Mouse (Mus musculus) embryonic facial prominence, embryonic 11.5 days (tissue): ENCODE results near the gene St6galnac5. TPM values are rescaled to one million over a fixed set of nuclear protein-coding genes. Genes with fewer than 3 reads are reported as not detected.

Experiments
- ATAC-seq: fragments of 200-750 bp; cut with Nextera tagmentation; replicated peaks from 2 replicates; pipeline ENCODE4 v1.8.0; 2017; ENCODE audit warnings: low read depth; ENCODE audit not compliant: insufficient number of reproducible peaks, low FRiP score, low TSS enrichment
- DNase-seq: peaks from one replicate; pipeline ENCODE4 v3.0.0-alpha.2; 2015; ENCODE audit warnings: low spot score
- H3K27ac ChIP-seq: fragments of 300-500 bp; sonication (generic); replicated peaks from 2 replicates; pipeline ENCODE4 v1.5.1; 2014; ENCODE audit warnings: mild to moderate bottlenecking, low read depth, low read length, control low read depth
- H3K27me3 ChIP-seq: fragments of 300-500 bp; sonication (generic); 2 replicates; pipeline ENCODE4 v1.6.1; 2014; ENCODE audit warnings: mild to moderate bottlenecking, low read length, moderate library complexity, mixed read lengths; ENCODE audit not compliant: control insufficient read depth, insufficient read depth
- H3K36me3 ChIP-seq: fragments of 300-500 bp; sonication (generic); replicated peaks from 2 replicates; pipeline ENCODE4 v1.6.1; 2014; ENCODE audit warnings: low read depth, mild to moderate bottlenecking, low read length, moderate library complexity, mixed read lengths; ENCODE audit not compliant: control insufficient read depth, insufficient read depth
- H3K4me1 ChIP-seq: fragments of 300-500 bp; sonication (generic); 2 replicates; pipeline ENCODE4 v1.6.1; 2014; ENCODE audit warnings: low read length, mixed read lengths; ENCODE audit not compliant: control insufficient read depth, insufficient read depth
- H3K4me2 ChIP-seq: fragments of 300-500 bp; sonication (generic); 2 replicates; pipeline ENCODE4 v1.6.1; 2014; ENCODE audit warnings: low read depth, mild to moderate bottlenecking, control low read depth, low read length, moderate library complexity
- H3K4me3 ChIP-seq: fragments of 300-500 bp; sonication (generic); 2 replicates; pipeline ENCODE4 v1.5.1; 2014; ENCODE audit warnings: low read depth, low read length, control low read depth
- H3K9ac ChIP-seq: fragments of 300-500 bp; sonication (generic); replicated peaks from 2 replicates; pipeline ENCODE4 v1.6.1; 2014; ENCODE audit warnings: mild to moderate bottlenecking, control low read depth, low read length
- H3K9me3 ChIP-seq: fragments of 300-500 bp; sonication (generic); replicated peaks from 2 replicates; pipeline ENCODE4 v1.6.1; 2016; ENCODE audit warnings: mild to moderate bottlenecking, low read length, inconsistent platforms, mixed read lengths; ENCODE audit not compliant: control insufficient read depth
- WGBS: fragments of 180-500 bp; shearing (Covaris S2); extraction: QIAGEN DNeasy Blood & Tissue Kit; methylation state at CpG from one replicate; pipeline ENCODE4 v1.1.7; 2014; 5-methylcytosine and 5-hydroxymethylcytosine counted together
- polyA plus RNA-seq: library from polyadenylated mRNA; unstranded; fragments of >200 nt; fragmentation: Nextera tagmentation; extraction: Ambion mirVana; gene quantifications from 2 replicates; pipeline ENCODE4 v1.2.1, GENCODE M21; 2014

The St6galnac5 gene
- polyA plus RNA-seq, 1 experiment from 2014 or later, result 1.3 TPM

- Histone ChIP-seq H3K4me1 (no peaks in the 10 kb centered on the region), H3K27me3 (no peaks in the 10 kb centered on the region)
Observed at GRCm38 (mm10) chr3:152923530-152923929, 58.5 kb downstream of the St6galnac5 start.

GRCm38 (mm10) chr3:152920365-152920764 lies 61.7 kb downstream of the St6galnac5 start:
- Histone ChIP-seq H3K36me3 (no peaks in the 10 kb centered on the region), H3K9ac (no peak overlapping the region), H3K4me2 (no peak overlapping the region), H3K9me3 (no peaks in the 10 kb centered on the region), H3K4me3 (no peak overlapping the region), H3K27me3 (no peaks in the 10 kb centered on the region), H3K4me1 (no peaks in the 10 kb centered on the region), H3K27ac (no peak overlapping the region)
- WGBS, result 79% methylated on average over 3 of the region's 3 CpGs
- ATAC-seq (no peak), DNase-seq (no peak)

More at GRCm38 (mm10) chr3:152923530-152923929, 58.5 kb downstream of the St6galnac5 start:
- H3K27ac ChIP-seq, result no peak overlapping the region
- no peaks in the 10 kb centered on the region for H3K9me3 ChIP-seq
- H3K4me3 ChIP-seq, result no peak overlapping the region
- H3K36me3 ChIP-seq, result no peaks in the 10 kb centered on the region
- H3K4me2 ChIP-seq, result no peak overlapping the region
- ATAC-seq (no peak), DNase-seq (no peak)
- 72% methylated on average over 15 of the region's 15 CpGs for WGBS
- H3K9ac ChIP-seq, result no peak overlapping the region

- ATAC-seq (no peak), DNase-seq (no peak)
- no peak overlapping the region for H3K27ac ChIP-seq
- H3K4me1 ChIP-seq, result no peaks in the 10 kb centered on the region
- no peak overlapping the region for H3K4me3 ChIP-seq
- H3K27me3 ChIP-seq, result no peaks in the 10 kb centered on the region
- WGBS, result 69% methylated on average over 10 of the region's 10 CpGs
- no peak overlapping the region for H3K4me2 ChIP-seq
- no peaks in the 10 kb centered on the region for H3K9me3 ChIP-seq
- no peaks in the 10 kb centered on the region for H3K36me3 ChIP-seq
- H3K9ac ChIP-seq, result no peak overlapping the region
Observed at GRCm38 (mm10) chr3:152919101-152919500, 62.9 kb downstream of the St6galnac5 start.

- Histone ChIP-seq H3K9ac (no peak overlapping the region), H3K36me3 (no peaks in the 10 kb centered on the region), H3K27ac (no peak overlapping the region), H3K9me3 (no peaks in the 10 kb centered on the region), H3K4me2 (no peak overlapping the region), H3K4me1 (no peaks in the 10 kb centered on the region), H3K4me3 (no peak overlapping the region), H3K27me3 (no peaks in the 10 kb centered on the region)
- WGBS, result 84% methylated on average over 8 of the region's 8 CpGs
- DNase-seq (no peak), ATAC-seq (no peak)
Observed at GRCm38 (mm10) chr3:152917579-152917978, 64.5 kb downstream of the St6galnac5 start.

GRCm38 (mm10) chr3:152914376-152914775 lies 67.7 kb downstream of the St6galnac5 start:
- DNase-seq (no peak), ATAC-seq (no peak)
- H3K9me3 ChIP-seq, result no peaks in the 10 kb centered on the region
- no peak overlapping the region for H3K27ac ChIP-seq
- WGBS, result 92% methylated on average over 6 of the region's 6 CpGs
- no peaks in the 10 kb centered on the region for H3K36me3 ChIP-seq
- no peak overlapping the region for H3K4me3 ChIP-seq
- no peaks in the 10 kb centered on the region for H3K4me1 ChIP-seq
- H3K27me3 ChIP-seq, result no peaks in the 10 kb centered on the region
- no peak overlapping the region for H3K9ac ChIP-seq
- H3K4me2 ChIP-seq, result no peak overlapping the region

- Histone ChIP-seq H3K36me3 (no peaks in the 10 kb centered on the region), H3K27ac (no peak overlapping the region), H3K4me3 (no peak overlapping the region), H3K27me3 (no peaks in the 10 kb centered on the region), H3K4me1 (no peaks in the 10 kb centered on the region), H3K4me2 (no peak overlapping the region), H3K9ac (no peak overlapping the region), H3K9me3 (no peaks in the 10 kb centered on the region)
- no peak for ATAC-seq
- DNase-seq, result no peak
- WGBS, result 95% methylated on average over 3 of the region's 3 CpGs
Observed at GRCm38 (mm10) chr3:152913625-152914024, 68.4 kb downstream of the St6galnac5 start.

- H3K27me3 ChIP-seq, result no peaks in the 10 kb centered on the region
- no peaks in the 10 kb centered on the region for H3K4me1 ChIP-seq
- no peaks in the 10 kb centered on the region for H3K36me3 ChIP-seq
- no peak overlapping the region for H3K9ac ChIP-seq
- no peak overlapping the region for H3K27ac ChIP-seq
- H3K4me2 ChIP-seq, result no peak overlapping the region
- ATAC-seq, result no peak
- H3K9me3 ChIP-seq, result no peaks in the 10 kb centered on the region
- no peak overlapping the region for H3K4me3 ChIP-seq
- 93% methylated on average over 10 of the region's 10 CpGs for WGBS
- no peak for DNase-seq
Observed at GRCm38 (mm10) chr3:152913150-152913549, 68.9 kb downstream of the St6galnac5 start.

GRCm38 (mm10) chr3:152912216-152913101 lies 69.6 kb downstream of the St6galnac5 start:
- ATAC-seq (no peak), DNase-seq (no peak)
- H3K4me1 ChIP-seq, result no peaks in the 10 kb centered on the region
- no peaks in the 10 kb centered on the region for H3K27me3 ChIP-seq
- H3K4me3 ChIP-seq, result no peak overlapping the region
- no peaks in the 10 kb centered on the region for H3K9me3 ChIP-seq
- H3K9ac ChIP-seq, result no peak overlapping the region
- H3K4me2 ChIP-seq, result no peak overlapping the region
- no peak overlapping the region for H3K27ac ChIP-seq
- 87% methylated on average over 23 of the region's 23 CpGs for WGBS
- no peaks in the 10 kb centered on the region for H3K36me3 ChIP-seq
